Mouse (Mus musculus) urinary bladder, postnatal 25 days (tissue): ENCODE results near the gene Aars2.
A peak's percentile ranks its signal among the peaks of the same experiment; 100 is the strongest.

Experiments used
- DNase-seq: peaks from one replicate; pipeline ENCODE4 v3.0.0; 2022; ENCODE audit warnings: low spot score

Aars2 gene

DNA sequence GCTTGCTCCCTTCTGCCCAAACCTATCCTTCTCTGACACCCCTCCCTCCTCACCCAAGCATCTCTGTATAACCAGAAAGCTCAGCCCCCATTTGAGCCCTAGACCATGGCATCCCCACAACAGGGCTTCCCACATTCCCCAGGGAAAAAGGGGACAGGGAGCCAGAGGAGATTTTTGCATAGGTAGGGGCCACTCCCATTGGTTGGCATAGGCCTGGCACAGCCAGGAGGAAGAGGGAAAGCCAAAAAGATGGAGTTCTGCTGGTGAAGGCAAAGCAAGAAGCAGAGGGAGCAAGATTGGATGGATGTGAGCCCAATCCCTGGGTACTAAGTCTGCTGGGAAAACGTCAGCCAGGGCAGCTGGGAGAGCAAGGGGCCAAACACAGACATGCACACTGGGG is 36.5 kb downstream of the Aars2 start:
- DNase-seq = no peak

- no peak for DNase-seq
Measured at GRCm38 (mm10) chr17:45544001-45544872, 37.6 kb downstream of the Aars2 start.

GRCm38 (mm10) chr17:45544873-45545277 is 38.2 kb downstream of the Aars2 start:
- no peak for DNase-seq

GRCm38 (mm10) chr17:45545278-45545961 is 38.8 kb downstream of the Aars2 start:
- DNase-seq = no peak

DNA sequence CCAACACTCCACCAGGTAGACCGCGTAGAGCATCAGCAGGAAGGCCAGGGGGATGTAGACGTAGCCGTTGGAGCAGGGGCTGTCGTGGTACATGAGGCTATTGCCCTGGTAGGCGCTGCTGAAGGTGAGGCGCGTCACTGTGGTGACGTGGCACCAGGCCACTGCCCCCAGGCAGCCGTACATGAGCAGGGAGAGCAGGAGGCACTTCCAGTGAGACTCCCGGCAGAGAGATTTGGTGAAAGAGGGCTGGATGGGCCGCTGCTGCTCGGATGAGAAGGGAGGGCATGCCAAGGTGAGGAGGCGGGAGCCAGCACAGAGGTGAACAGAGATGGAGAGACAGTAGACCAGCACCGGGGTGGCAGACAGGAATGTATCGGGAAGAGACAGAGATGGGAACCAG is 40.3 kb downstream of the Aars2 start:
- DNase-seq = no peak

DNA sequence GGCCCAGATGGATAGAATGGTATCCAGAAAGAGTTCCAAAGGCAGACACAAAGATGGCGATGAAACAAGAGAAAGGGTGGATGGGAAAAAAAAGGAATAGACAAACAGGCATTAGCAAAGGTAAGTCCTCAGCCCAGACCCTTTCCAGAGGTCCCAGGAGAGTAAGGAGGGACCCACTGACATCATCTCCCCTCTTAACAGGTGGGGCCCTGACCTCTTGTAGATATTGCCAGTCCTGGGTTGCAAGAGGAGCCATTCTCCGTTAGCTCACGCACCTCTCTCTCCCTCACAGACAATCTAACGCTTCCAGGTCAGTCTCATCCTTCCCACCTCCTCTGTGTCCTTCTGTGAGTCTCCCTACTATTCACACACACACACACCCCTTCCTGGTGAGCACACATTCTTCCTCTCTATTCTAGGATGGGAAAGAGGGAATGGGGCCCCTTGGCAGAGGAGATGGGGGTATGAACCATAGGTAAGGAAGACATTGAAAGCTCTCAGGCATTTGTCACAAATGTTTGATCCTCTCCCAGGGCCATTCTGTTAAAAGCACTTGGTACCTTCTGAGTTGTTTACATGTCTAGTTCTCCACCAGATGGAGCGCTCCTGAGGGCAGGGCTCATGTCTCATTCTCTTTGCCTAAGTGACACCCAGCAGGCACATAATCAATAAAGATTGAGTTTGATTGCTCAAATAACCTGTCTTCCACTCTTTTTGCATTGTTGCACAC is 41.0 kb downstream of the Aars2 start:
- DNase-seq = no peak

DNA sequence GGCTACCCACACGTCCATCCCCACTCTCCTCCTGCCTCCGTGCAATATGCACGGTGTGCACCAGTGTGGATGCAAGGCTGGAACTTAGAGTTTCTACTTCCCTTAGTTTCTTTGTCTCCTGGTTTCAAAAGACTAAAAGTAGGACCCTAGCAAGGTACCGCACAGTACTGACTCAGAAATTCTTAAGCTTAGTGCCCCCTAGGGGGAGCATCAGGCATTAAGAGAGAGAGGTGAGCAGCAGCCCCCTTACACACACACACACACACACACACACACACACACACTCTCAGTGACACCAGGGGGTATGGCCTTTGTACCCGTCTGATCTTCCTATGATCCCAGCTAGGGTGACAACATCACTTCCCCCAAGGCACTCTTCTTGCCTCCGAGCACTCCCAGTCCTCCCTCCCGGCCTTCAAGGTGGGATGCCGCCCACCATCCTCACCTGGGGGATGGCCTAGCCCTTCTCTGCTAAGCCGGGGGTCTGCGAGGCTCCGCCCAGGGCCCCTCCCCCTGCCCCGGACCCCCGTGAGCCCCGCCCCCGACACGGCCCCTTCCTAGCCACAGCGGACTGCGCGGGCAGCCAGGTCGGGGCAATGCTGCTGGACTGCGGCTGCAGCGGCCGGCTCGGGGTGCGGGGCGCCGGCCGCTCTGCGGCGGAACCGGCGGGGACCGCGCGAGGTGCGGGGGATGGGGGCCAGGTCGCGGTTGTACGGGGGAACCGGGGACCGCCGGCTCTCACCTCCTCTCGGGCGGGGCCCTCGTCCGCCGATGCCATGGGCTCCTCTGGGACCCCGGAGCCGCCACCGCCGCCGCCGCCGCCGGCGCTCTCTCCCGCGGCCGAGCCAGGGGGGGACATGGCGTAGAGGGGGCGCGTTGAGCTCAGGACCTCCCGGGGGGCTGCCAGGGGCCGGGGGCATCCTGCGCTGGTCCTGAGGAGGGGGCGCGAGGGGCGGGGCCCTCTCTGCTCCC is 42.2 kb downstream of the Aars2 start:
- no peak for DNase-seq

DNA sequence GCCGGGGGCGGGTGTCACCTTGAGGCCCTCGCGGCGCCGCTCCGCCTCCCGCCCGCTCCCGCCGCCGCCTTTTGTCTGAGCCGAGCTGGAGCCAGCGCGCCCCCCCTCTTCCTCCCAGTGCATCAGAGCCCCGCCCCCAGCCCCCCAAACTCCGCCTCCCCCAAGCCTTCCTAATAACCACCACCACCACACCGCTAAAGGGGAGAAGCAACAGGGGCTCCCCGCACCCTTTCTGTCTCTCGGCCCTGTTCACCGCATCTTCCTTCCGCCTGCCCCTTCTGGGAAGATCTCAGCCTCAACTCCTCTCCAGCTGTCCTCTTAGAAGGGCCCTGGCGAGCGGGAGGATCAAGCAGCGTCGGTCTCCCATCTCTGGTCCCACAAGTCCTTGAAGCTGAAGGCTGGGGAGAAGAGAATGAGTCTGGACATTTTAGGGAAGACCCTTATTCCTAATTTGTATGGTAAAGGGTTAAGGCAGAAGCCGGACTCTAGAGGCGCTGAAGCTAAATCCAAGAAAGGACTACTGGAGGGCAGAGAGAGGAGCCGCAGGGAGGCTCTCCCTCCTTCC is 43.1 kb downstream of the Aars2 start, which contains the start of gene Tmem151b:
Gene Tmem151b, minus strand, starts transcription at position 61 of the 565 bp plus-strand sequence.
- no peak for DNase-seq

- DNase-seq = no peak
Measured at GRCm38 (mm10) chr17:45550253-45550652, 43.6 kb downstream of the Aars2 start.

DNA sequence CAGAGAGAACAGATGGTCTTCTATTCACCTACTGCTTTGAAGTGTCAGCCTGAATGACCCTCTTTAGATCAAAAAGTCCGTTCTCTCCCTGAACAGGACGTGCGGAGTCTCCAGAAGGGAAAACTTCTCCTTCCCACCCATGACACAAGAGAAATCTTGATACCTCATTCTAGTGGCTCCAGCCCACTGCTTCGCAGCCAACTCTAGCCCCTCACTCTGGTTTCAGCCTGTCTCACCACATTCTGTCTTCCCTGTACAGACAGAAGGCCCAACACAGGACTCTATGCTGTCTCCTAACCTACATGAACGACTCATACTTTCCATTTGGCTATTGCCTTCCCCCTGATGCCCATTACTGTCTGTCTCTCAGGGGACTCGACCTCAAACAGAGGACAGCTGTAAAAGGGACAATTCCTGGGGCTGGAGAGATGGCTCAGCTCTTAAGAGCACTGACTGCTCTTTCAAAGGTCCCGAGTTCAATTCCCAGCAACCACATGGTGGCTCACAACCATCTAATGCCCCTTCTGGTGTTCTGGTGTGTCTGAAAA is 44.7 kb downstream of the Aars2 start:
- DNase-seq = no peak

DNA sequence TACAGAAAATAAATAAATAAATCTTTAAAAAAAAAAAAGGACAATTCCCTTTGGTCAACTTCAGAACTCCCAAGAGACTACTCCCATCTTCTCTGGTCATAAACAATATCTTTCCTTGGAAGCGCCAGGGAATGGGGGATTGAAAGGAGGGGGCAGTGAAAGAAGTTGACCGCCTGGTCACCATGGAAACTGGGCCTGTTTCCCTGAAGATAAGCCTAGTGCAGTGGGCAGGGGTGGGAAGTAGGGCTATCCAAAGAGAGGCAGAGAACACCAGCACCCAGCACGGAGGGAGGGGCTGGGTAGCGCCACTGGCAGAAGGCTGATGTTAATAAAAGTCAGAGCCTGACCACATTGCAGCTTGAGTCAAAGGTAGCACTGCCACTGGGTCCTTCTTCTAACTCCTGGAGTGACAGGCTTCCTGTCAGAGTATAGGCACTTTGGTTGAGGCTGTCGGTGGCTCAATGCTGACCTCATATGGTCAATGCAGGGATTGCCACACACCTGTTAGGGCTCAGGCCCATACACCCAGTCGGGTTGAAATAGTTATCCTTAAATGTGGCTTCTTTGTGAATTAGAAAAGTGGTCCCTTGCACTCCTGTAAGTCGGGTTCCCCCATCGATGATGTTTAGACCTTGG is 45.3 kb downstream of the Aars2 start:
- peak; percentile 64 for DNase-seq

GRCm38 (mm10) chr17:45553065-45553464 is 46.4 kb downstream of the Aars2 start:
- DNase-seq = no peak

DNA sequence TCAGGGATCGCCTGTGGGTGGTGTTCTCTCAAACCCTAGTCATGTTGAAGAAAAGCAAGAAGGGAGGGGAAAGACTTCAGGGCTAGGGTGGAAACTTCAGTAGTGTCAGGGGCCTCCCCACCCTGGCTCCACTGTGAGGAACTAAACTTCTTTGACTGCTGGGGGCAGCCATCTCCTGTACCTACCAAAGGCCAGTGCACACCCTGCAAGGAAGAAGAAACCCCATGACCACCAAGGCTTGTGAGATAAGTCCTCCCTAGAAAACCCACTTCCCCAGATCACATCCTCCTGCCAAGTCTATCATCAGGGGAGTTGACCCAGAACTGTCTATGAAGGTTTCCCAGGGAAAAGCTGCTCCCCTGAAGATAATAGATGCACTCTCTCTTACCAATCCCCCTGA is 47.8 kb downstream of the Aars2 start:
- DNase-seq = no peak

DNA sequence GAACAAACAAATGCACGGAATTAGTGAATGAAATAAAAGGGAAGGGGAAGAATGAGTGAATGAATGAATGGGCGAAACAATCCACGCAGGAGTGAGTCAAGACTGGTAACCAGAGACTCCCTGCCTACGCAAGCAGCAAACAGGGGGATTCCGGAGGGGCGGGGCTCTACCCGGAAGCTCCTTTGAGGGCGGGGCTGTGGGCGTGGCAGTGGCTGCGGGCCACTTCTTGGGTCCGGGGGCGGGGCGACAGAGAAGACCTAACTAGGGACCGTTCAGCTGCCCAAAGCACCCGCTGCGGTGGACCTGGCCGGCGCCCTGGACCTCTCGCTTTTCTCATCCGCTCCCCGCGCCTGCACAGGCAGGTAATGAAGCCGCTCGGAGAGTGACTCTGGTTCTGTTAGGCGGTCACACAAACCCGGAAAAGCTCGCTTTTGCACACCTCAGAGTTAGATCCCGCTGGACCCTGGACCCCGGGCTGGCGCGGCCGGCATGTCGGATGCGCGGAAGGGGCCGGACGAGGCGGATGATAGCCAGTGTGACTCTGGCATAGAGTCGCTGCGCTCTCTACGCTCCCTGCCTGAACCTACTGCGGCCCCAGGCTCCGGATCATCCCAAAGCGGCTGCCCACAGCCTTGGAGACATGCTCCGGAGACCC is 48.9 kb downstream of the Aars2 start, which contains the start of gene Nfkbie:
Gene Nfkbie, plus strand, starts transcription at position 252 of the 655 bp plus-strand sequence.
- peak; percentile 97 for DNase-seq

DNA sequence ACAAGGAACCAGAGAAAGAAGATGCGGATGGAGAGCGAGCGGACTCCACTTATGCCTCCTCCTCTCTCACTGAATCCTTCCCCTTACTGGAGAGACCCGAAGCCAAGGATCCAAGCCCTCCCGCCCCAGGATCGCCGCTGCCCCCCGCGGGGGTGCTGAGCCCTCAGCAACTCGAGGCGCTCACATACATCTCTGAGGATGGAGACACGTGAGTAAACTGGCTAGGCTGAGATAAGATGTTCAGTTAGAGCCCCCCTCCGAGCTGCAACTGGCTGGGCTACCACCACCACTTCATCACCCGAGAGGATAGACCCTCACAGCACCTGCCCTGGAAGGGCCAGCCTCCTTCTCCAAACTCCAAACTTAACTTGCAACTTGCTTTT is 49.5 kb downstream of the Aars2 start:
- DNase-seq = no peak

GRCm38 (mm10) chr17:45556514-45557245 is 50.0 kb downstream of the Aars2 start:
- no peak for DNase-seq

GRCm38 (mm10) chr17:45557246-45557824 is 50.7 kb downstream of the Aars2 start:
- no peak for DNase-seq

- DNase-seq = no peak
Measured at GRCm38 (mm10) chr17:45557998-45558862, 51.6 kb downstream of the Aars2 start.
